Mouse (Mus musculus): ENCODE measurements at regions not wholly inside any gene's neighbourhood (a gene's known extent, or its start where the extent isn't known, plus 50 kb on each side); places are given as distances from the start of the nearest gene placed in this dataset.

GRCm38 (mm10) chr16:65370939-65371338, 149.4 kb upstream of the Pou1f1 start:
- TF ChIP-seq HCFC1 (IDR thresholded peaks at IDR 0.05; ENCODE audit: low read depth, low read length) (no peak), CTCF (conservative IDR thresholded peaks at IDR 0.05 in 1 of 2, IDR thresholded peaks at IDR 0.05 in 1 of 2; ENCODE audit: low read depth in 2 of 2, low read length in 2 of 2) (peak; percentile 57 to 80), POLR2A (IDR thresholded peaks at IDR 0.05; ENCODE audit: low read depth, low read length) (no peak), MAFK (IDR thresholded peaks at IDR 0.05; ENCODE audit: insufficient replicate concordance, low read length) (no peak), ETS1 (conservative IDR thresholded peaks at IDR 0.05; ENCODE audit: low read depth, low read length) (no peak), USF2 (conservative IDR thresholded peaks at IDR 0.05; ENCODE audit: low read depth, low read length) (no peak), EP300 (IDR thresholded peaks at IDR 0.05; ENCODE audit: low read length) (no peak), TCF12 (IDR thresholded peaks at IDR 0.05; ENCODE audit: low read depth, low read length) (no peak), CHD1 (IDR thresholded peaks at IDR 0.05; ENCODE audit: low read depth, low read length) (no peak), NRF1 (IDR thresholded peaks at IDR 0.05; ENCODE audit: low read depth, low read length) (no peak), ZNF384 (IDR thresholded peaks at IDR 0.05; ENCODE audit: low read depth, low read length) (no peak), BHLHE40 (IDR thresholded peaks at IDR 0.05; ENCODE audit: low read depth, low read length) (no peak), NELFE (IDR thresholded peaks at IDR 0.05; ENCODE audit: low read depth, low read length) (no peak), TBP (conservative IDR thresholded peaks at IDR 0.05; ENCODE audit: low read depth, low read length) (no peak)
